Mouse (Mus musculus): ENCODE measurements around the gene Rufy1.
"Not testable (repeated sequence)": the region's sequence is repeated elsewhere in the genome, so short reads cannot be mapped to it uniquely, and the experiment has no call there.

Gene Rufy1

DNA sequence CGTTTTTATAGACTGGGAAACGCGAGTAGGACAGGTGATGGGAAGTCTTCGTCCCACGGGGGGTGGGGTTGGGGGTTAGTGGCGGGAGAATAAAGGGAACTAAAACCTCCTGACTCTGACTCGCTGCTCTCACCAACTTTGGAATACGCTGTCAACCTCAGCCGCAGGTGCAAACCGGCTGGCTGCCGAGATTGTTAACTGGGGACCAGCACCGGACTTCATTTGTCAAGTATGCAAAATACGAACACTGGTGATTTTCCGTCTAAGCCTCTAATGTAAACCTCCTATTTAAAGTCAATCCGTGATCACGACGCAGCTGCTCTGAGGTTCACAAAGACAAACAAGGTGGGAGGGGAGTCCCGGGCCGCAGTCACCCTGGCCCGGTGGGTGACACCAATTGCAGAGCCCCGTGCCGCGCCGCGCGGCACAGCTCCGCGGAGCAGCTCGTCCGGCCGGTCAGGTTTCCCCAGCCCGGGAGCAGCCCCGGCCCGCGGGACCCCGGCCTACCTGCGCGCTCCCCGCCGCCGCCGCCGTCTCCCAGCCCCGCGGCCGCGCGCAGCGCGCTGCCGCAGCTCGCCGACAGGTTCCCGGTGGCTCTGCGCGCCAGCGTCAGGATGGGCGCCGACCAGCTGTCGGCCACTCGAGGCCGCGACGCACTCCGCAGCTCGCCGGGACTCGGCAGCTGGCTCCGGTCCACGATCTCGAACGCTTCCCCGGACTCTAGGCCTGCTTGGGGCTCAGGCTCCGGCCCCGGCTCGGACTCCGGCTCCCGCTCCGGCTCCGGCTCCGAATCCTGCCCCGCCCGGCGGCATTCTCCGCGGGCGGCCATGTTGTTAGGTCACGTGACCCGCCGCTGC, at the start of gene Rufy1:
Gene Rufy1, minus strand, starts transcription at position 849 of the 857 bp plus-strand sequence.
- in situ Hi-C loops (cut with MseI, MboI), result no loop called here

DNA sequence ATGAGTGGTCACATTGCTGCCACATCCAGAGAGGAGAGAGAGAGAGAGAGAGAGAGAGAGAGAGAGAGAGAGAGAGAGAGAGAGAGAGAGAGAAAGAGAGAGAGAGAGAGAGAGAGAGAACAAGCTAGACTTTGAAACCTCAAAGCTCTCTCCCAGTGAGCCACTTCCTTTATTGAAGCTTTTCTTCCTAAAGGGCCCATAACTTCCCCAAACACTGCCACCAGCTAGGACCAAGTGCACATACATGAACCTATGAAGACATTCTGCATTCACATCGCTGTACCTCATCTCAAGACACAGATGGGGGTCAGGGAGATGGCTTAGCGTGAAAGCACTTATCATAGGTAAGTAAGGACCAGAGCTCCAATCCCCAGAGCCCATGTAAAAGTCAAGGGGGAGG, 47.1 kb upstream of the Rufy1 start:
- in situ Hi-C loops (cut with MseI, MboI), result no loop called here

- in situ Hi-C loops (cut with MseI, MboI), result no loop called here
These were observed 46.7 kb upstream of the Rufy1 start for GRCm38 (mm10) chr11:50477486-50478070.

DNA sequence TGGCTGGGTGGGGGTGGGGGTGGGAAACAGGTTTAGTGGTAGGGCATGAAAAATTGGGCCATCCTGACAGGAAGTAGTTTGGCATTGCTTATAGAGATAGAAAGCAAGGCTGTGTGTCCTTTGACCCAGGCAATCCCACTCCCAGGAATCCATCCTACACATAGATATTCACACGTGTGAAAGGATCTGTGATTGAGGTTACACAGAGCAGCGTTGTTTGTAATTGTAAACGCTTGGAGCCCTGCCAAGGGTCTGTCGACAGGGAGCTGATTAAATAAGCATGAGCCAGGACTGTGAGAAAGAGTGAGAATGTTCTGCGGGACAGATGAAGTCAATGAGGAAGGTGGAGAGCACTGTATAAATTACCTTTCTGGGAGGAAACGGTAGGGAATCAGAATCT, 46.0 kb upstream of the Rufy1 start:
- in situ Hi-C loops (cut with MseI, MboI), result no loop called here

GRCm38 (mm10) chr11:50473933-50474332, 43.0 kb upstream of the Rufy1 start:
- in situ Hi-C loops (cut with MseI, MboI), result no loop called here

- in situ Hi-C loops (cut with MseI, MboI), result no loop called here
These were observed 41.4 kb upstream of the Rufy1 start for GRCm38 (mm10) chr11:50472161-50472939.

DNA sequence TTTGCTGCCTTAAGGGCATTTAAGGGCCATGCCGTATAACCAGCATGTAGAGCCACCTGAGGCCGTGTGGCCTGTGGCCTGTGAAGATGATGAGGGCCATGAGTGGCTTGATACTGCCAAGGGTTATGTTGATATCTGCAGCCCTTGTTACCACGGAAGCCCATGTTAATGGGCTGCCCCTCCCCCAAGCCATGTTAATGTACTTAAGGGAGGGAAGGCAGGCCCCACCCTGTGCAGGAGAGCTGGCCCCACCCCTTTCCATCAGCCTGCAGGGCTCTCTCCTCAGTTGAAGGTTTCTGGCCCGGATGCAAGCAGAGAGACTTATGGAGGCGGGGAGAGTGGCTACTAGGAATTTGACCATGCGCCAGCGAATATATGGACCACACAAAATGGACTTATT, 30.6 kb upstream of the Rufy1 start:
- in situ Hi-C loops (cut with MseI, MboI), result no loop called here

DNA sequence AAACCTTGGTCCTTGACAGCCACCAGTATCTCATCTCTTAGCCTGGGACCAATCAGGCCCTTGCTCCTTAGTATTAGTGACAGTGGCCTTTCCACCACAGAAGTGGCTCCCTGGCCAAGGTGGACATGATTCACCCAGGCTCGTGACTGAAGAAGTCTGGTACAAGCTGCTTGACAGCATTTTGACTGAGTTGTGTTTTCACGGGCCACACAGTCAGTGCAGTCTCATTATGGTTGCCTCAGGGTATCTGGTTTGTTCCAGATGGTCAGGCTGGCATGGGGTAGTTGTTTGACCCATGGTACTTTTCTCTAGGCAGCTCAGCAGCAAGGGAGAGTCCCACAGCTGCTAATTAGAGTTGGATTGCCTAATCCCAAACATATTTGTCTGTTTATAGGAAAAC, 28.3 kb upstream of the Rufy1 start:
- in situ Hi-C loops (cut with MseI, MboI), result loop anchor here (10.0 kb wide), 1 partner anchor 306 kb away; no protein-coding TSS in a partner anchor

DNA sequence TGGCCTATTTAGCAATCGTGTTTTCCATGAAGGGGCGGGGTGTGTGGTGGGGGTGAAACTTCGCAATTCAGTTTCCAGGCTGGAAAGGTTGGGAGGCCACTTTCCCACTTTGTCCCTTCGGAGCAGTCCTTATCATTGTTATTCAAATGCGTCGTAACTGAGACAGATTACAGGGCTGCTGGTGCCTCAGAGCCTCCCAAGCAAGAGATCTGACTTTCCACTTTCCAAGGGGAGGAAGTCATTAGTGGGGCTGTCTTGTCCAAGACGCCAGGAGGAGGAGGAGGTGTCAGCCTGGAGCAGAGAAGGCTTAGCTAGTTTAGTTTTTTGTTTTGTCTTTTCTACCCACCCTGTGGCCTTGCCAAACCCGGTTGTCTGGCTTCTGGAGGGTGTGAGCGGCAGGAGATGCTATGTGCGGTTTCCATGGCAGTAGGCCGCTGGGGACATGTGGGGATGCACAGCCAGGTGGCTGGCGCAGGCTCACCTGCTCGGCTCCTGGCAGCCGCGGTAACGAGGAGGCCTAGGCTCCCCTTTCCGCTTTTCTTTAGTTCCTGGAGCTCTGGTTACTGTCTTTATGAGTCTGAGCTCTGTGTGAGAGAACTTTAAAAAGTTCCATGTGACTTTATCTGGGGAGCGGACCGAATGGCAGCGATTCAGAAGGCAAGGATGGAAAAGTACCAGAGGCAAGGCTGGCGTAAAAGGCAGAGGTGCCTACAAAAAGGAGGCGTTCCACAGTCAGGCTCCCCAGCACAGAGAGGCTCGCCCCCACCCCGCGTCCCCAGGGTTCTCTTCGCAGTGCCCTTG, 26.4 kb upstream of the Rufy1 start:
- in situ Hi-C loops (cut with MseI, MboI), result loop anchor here (10.0 kb wide), 1 partner anchor 307 kb away; no protein-coding TSS in a partner anchor

- in situ Hi-C loops (cut with MseI, MboI), result loop anchor here (10.0 kb wide), 1 partner anchor 308 kb away; no protein-coding TSS in a partner anchor
These were observed 25.5 kb upstream of the Rufy1 start for GRCm38 (mm10) chr11:50456455-50456854.

DNA sequence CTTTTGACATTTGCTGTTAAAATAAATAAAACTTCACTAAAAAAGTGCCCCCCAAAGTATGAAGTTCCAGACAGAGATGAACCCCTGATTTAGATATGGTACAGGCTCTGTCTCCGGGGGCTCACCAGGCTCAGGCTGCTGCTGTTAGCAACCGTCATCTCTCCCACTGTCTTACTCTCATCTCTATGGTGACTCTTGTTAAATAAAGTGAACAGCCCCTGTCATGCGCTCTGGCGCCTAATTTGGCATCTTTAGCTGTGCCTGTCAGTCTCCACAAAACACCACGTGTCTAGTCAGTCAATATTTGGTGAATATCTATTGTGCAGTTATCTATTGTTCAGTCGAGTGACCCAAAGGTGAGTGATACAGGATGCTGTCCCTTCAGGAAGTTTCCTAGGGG, 24.0 kb upstream of the Rufy1 start:
- in situ Hi-C loops (cut with MseI, MboI), result loop anchor here (10.0 kb wide), 1 partner anchor 310 kb away; no protein-coding TSS in a partner anchor

GRCm38 (mm10) chr11:50450236-50450635, 19.3 kb upstream of the Rufy1 start:
- in situ Hi-C loops (cut with MseI, MboI), result loop anchor here (10.0 kb wide), 1 partner anchor 315 kb away; no protein-coding TSS in a partner anchor

- in situ Hi-C loops (cut with MseI, MboI), result not testable (repeated sequence)
These were observed 17.2 kb upstream of the Rufy1 start for GRCm38 (mm10) chr11:50448163-50448562.

DNA sequence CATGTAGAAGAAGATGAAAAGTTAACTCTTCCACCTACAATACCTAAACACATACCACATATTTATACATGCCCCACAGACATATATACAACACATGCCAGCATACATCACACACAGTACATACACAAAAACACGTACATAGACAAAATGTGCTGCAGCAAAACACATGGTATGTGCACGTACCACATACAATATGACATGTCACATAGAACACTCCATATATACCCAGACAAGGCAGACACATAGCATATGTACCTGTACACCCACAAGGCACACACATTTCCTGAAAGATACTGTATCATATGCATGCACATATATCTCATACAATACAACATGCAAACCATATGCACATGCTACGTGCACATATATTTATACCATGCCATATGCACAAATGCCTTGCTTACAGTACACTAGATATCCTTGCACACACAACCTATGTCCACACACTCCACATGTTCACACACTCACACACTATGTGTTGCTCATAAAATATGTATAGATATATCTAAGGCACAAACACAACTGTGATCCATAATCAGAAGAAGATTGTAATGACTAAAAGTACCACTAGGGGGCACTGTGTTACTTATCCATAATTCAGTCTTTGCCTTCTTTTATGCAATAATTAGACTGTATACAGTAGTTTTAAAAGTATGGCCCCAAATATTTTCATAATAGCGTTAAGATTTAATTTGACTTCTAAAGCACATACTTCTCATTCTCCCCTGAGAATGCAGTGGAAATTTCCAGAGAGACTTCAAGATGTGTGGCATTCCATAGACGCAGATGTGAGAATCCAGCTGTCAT, 12.5 kb upstream of the Rufy1 start:
- in situ Hi-C loops (cut with MseI, MboI), result no loop called here

- in situ Hi-C loops (cut with MseI, MboI), result no loop called here
These were observed 10.7 kb upstream of the Rufy1 start for GRCm38 (mm10) chr11:50441637-50442036.

GRCm38 (mm10) chr11:50440691-50441090, 9.8 kb upstream of the Rufy1 start:
- in situ Hi-C loops (cut with MseI, MboI), result no loop called here

- in situ Hi-C loops (cut with MseI, MboI), result no loop called here
These were observed 8.9 kb upstream of the Rufy1 start for GRCm38 (mm10) chr11:50439857-50440256.

DNA sequence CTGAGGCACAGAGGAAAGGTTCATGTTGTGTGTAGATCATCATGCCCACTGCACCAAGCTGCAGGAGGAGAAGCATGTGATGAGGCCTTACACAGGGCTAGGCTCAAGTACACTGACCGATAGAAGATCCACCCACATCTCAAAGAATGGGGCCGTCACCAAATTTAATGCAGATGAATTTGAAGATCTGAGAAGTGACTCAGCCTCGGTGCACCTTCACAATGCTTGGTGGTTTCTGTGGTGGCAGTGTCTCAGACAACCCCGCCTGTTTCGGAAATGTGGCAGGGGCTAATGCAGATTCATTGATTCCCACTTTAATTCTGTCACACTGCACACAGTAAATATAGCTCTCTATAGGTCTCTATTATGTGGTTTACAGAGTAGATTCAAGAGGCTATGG, 2.0 kb upstream of the Rufy1 start:
- in situ Hi-C loops (cut with MseI, MboI), result no loop called here

DNA sequence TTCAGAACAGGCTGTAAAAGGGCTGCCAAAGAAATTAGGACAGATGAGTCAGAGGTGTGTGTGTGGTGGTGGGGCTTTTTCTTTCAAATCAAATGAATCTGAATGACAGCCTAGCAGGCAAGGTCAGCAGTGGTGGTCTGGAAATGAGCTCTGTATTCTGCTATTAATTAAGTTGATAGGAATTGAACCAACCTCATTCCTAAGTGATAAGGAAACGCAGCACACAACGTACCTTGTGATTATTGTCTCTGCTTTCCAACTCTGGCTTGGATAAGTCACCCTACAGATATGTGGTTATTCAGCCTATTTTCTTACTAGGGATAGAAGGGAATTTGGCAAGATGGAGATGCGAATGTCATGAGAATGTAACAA, 1.1 kb upstream of the Rufy1 start:
- in situ Hi-C loops (cut with MseI, MboI), result no loop called here
